Mouse (Mus musculus) lung, embryonic 15.5 days (tissue): ENCODE results near the gene Sptssb. TPM values are rescaled to one million over a fixed set of nuclear protein-coding genes. Genes with fewer than 3 reads are reported as not detected.

Source experiments
- ATAC-seq: fragments of 200-750 bp; cut with Nextera tagmentation; 2 replicates; pipeline ENCODE4 v1.8.0; 2017; ENCODE audit warnings: moderate number of reproducible peaks, borderline replicate concordance; ENCODE audit not compliant: low FRiP score, low TSS enrichment; ENCODE audit errors: extremely low read depth
- H3K27ac ChIP-seq: fragments of 300-500 bp; sonication (generic); 2 replicates; pipeline ENCODE4 v1.5.1; 2015; ENCODE audit warnings: moderate library complexity, mild to moderate bottlenecking, inconsistent platforms
- H3K27me3 ChIP-seq: fragments of 300-500 bp; sonication (generic); 2 replicates; pipeline ENCODE4 v1.6.1; 2015; ENCODE audit warnings: inconsistent platforms
- H3K36me3 ChIP-seq: fragments of 300-500 bp; sonication (generic); 2 replicates; pipeline ENCODE4 v1.6.1; 2015; ENCODE audit warnings: inconsistent platforms
- H3K4me1 ChIP-seq: fragments of 300-500 bp; sonication (generic); 2 replicates; pipeline ENCODE4 v1.6.1; 2015; ENCODE audit warnings: inconsistent platforms
- H3K4me2 ChIP-seq: fragments of 300-500 bp; sonication (generic); 2 replicates; pipeline ENCODE4 v1.6.1; 2015; ENCODE audit warnings: inconsistent platforms, mild to moderate bottlenecking, moderate library complexity
- H3K4me3 ChIP-seq: fragments of 300-500 bp; sonication (generic); 2 replicates; pipeline ENCODE4 v1.5.1; 2015; ENCODE audit warnings: mild to moderate bottlenecking, inconsistent platforms
- H3K9ac ChIP-seq: fragments of 300-500 bp; sonication (generic); 2 replicates; pipeline ENCODE4 v1.6.1; 2015; ENCODE audit warnings: inconsistent platforms
- H3K9me3 ChIP-seq: fragments of 300-500 bp; sonication (generic); 2 replicates; pipeline ENCODE4 v1.6.1; 2016; ENCODE audit warnings: inconsistent platforms
- WGBS: fragments of 180-500 bp; shearing (Covaris S2); methylation state at CpG from one replicate; pipeline ENCODE4 v1.1.7; 2015; 5-methylcytosine and 5-hydroxymethylcytosine counted together
- polyA plus RNA-seq: library from polyadenylated mRNA; unstranded; fragments of >200 nt; fragmentation: Nextera tagmentation; extraction: Ambion mirVana; gene quantifications from 2 replicates; pipeline ENCODE4 v1.2.1, GENCODE M21; 2015

Sptssb gene
- polyA plus RNA-seq, 1 experiment from 2014 or later: 7.9 TPM

DNA sequence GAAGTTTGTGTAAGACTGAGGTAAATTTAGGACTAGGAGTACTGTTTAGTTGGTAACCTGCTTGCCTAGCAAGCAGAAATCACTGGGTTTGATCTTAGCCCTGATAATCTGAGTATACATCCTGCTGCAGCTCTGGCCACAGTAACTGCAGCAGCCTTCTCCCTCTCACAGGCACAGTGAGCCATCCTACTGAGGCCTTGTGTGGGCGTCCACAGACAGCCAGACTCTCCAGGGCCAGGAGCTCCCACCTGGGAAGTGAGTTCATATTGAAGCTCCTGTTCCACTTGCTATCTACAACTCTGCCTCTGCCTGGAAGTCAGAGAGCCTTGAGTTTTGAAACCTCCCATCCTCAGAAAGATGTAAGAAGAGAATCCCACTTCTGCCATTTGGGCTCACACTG is 24.0 kb upstream of the Sptssb start:
- 77% methylated on average over 1 of the region's 1 CpGs for WGBS
- H3K36me3 ChIP-seq: no peaks in the 10 kb centered on the region
- no peak overlapping the region for H3K4me3 ChIP-seq
- no peak for ATAC-seq
- H3K27me3 ChIP-seq: no peaks in the 10 kb centered on the region
- no peaks in the 10 kb centered on the region for H3K4me1 ChIP-seq
- no peaks in the 10 kb centered on the region for H3K9me3 ChIP-seq
- H3K4me2 ChIP-seq: no peak overlapping the region
- no peak overlapping the region for H3K27ac ChIP-seq
- no peak overlapping the region for H3K9ac ChIP-seq

DNA sequence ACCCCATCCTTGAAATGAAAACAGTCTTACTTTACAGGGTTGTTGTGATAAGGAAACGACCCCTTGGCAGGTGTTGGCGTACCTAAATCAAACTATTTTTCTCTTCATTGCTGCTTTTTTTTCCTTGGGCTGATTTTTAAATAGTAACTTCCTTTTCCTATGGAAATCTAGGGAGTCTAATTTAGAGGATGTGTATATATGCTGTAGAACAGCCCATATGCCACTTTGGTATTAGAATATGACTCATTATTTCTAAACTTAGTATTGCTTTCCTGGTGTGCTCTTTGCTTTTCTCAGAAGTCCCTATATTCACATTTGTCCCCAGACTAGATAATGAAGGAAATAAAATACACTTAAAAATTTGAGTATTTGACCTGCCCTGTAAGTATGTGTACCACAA is 17.8 kb upstream of the Sptssb start:
- no peak overlapping the region for H3K9ac ChIP-seq
- H3K4me1 ChIP-seq: no peaks in the 10 kb centered on the region
- 62% methylated on average over 2 of the region's 2 CpGs for WGBS
- ATAC-seq: no peak
- no peaks in the 10 kb centered on the region for H3K27me3 ChIP-seq
- H3K4me2 ChIP-seq: no peak overlapping the region
- no peaks in the 10 kb centered on the region for H3K9me3 ChIP-seq
- H3K36me3 ChIP-seq: no peaks in the 10 kb centered on the region
- no peak overlapping the region for H3K27ac ChIP-seq
- H3K4me3 ChIP-seq: no peak overlapping the region

DNA sequence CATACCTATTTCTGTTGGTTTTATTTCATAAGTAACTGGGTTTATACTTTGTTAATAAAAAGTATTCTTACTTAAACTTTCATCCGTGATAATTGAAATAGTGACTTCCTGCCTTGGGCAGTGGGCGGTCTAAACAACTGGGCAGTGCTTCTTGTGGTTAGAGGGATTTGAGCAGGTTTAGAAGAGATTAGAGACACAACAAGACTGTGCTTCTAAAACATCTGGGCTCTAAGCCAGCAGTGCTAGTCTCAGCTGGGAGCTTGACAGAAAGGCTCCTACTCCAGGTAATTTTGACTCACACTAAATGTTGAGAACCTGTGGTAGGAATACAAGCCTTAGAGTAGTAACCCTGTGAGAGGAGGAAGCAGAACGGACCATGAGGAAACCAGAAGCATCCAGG is 15.0 kb upstream of the Sptssb start:
- ATAC-seq: no peak
- no peak overlapping the region for H3K9ac ChIP-seq
- no peak overlapping the region for H3K4me3 ChIP-seq
- no peaks in the 10 kb centered on the region for H3K9me3 ChIP-seq
- no peak overlapping the region for H3K4me2 ChIP-seq
- no peaks in the 10 kb centered on the region for H3K36me3 ChIP-seq
- H3K27ac ChIP-seq: no peak overlapping the region
- H3K4me1 ChIP-seq: no peaks in the 10 kb centered on the region
- 65% methylated on average over 3 of the region's 3 CpGs for WGBS
- no peaks in the 10 kb centered on the region for H3K27me3 ChIP-seq

DNA sequence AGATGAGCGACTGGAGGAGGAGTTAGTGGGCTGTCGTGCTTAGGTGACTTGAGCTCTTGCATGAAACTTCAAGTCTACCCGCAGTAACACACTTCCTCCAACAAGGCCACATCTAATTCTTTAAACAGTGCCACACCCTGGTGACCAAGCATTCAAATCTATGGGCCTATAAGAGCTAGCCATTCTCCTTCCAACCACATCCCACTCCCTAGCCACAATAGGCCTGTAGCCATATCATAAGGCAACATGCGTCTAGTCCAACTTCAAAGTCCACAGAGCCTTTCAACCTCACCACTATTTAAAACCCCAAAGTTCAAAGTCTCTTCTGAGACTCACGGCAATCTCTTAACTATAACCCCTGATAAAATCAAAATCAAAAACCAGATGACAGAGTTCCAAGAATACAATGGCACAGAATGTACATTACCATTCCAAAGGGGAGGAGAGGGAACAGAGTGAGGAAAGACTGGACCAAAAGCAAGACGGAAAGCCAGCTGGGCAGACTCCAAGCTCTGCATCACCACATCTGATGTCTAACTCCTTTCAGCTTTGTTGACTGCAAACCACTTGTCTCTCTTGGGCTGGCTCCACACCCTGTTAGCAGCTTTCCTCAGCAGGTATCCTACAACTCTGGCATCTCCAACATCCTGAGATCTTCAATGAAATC is 13.1 kb upstream of the Sptssb start:
- WGBS: 78% methylated on average over 6 of the region's 6 CpGs
- no peak overlapping the region for H3K27ac ChIP-seq
- no peak overlapping the region for H3K4me3 ChIP-seq
- H3K27me3 ChIP-seq: no peaks in the 10 kb centered on the region
- no peak overlapping the region for H3K4me2 ChIP-seq
- H3K4me1 ChIP-seq: no peaks in the 10 kb centered on the region
- H3K36me3 ChIP-seq: no peaks in the 10 kb centered on the region
- H3K9ac ChIP-seq: no peak overlapping the region
- H3K9me3 ChIP-seq: no peaks in the 10 kb centered on the region
- ATAC-seq: no peak

- Histone ChIP-seq H3K27ac (no peak overlapping the region), H3K4me2 (no peak overlapping the region), H3K9me3 (no peaks in the 10 kb centered on the region), H3K27me3 (no peaks in the 10 kb centered on the region), H3K9ac (no peak overlapping the region), H3K36me3 (no peaks in the 10 kb centered on the region), H3K4me3 (no peak overlapping the region), H3K4me1 (no peaks in the 10 kb centered on the region)
- 84% methylated on average over 14 of the region's 14 CpGs for WGBS
- no peak for ATAC-seq
Measured at GRCm38 (mm10) chr3:69871174-69871573, 11.4 kb upstream of the Sptssb start.

GRCm38 (mm10) chr3:69869702-69870101 is 10.0 kb upstream of the Sptssb start:
- Histone ChIP-seq H3K36me3 (no peaks in the 10 kb centered on the region), H3K4me3 (no peak overlapping the region), H3K4me2 (no peak overlapping the region), H3K27me3 (no peaks in the 10 kb centered on the region), H3K9me3 (no peaks in the 10 kb centered on the region), H3K27ac (no peak overlapping the region), H3K9ac (no peak overlapping the region), H3K4me1 (no peaks in the 10 kb centered on the region)
- ATAC-seq: no peak
- WGBS: 60% methylated on average over 8 of the region's 8 CpGs

DNA sequence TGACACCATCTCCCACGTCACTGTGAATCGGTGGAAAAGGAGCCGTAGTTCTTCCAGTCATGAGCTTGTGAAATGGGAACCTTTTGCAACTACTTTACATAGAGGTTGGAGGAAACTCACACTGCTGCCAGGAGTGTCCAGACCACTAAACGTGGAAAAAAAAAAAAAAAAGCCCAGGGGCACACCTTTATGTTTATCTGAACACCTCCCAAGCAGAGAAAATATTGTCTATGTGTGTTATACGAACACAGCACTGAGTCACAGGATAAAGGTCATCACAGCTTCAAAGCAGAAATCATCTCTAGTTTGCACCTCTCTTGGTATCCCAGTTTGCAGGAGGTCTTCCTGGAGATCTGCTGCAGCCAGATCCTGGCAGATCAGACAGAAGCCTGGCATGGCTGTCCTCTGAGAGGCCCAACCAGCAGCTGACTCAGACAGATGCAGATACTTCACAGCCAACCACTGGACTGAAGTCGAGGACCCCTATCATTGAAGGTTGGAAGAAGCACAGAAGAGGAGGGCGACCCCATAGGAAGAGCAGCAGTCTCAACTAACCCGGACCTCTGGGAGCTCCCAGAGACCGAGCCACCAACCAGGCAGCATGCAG is 2.2 kb upstream of the Sptssb start:
- peaks cover 25% of the 10 kb centered on the region for H3K4me1 ChIP-seq
- peak overlapping the region; percentile 86 for H3K4me2 ChIP-seq
- no peaks in the 10 kb centered on the region for H3K27me3 ChIP-seq
- H3K27ac ChIP-seq: no peak overlapping the region
- H3K9me3 ChIP-seq: no peaks in the 10 kb centered on the region
- H3K4me3 ChIP-seq: peak overlapping the region; percentile 45
- no peak for ATAC-seq
- H3K36me3 ChIP-seq: no peaks in the 10 kb centered on the region
- WGBS: 39% methylated on average over 9 of the region's 9 CpGs
- 0 out of 2 replicates have a peak overlapping the region, but pooled peaks have one; percentile 32 for H3K9ac ChIP-seq

GRCm38 (mm10) chr3:69860589-69861521 is 1.1 kb upstream of the Sptssb start:
- Histone ChIP-seq H3K4me2 (peak overlapping the region; percentile 86), H3K9ac (peak overlapping the region; percentile 32), H3K4me1 (peaks cover 25% of the 10 kb centered on the region), H3K27ac (peak overlapping the region; percentile 64), H3K36me3 (no peaks in the 10 kb centered on the region), H3K4me3 (peak overlapping the region; percentile 45), H3K27me3 (no peaks in the 10 kb centered on the region), H3K9me3 (no peaks in the 10 kb centered on the region)
- peak; percentile 72 for ATAC-seq
- under 1% methylated on average over 40 of the region's 40 CpGs for WGBS

GRCm38 (mm10) chr3:69839485-69839884 is 20.3 kb downstream of the Sptssb start:
- Histone ChIP-seq H3K4me1 (no peaks in the 10 kb centered on the region), H3K9me3 (no peaks in the 10 kb centered on the region), H3K36me3 (no peaks in the 10 kb centered on the region), H3K9ac (no peak overlapping the region), H3K4me2 (no peak overlapping the region), H3K27me3 (no peaks in the 10 kb centered on the region), H3K27ac (no peak overlapping the region), H3K4me3 (no peak overlapping the region)
- 80% methylated on average over 6 of the region's 6 CpGs for WGBS
- ATAC-seq: no peak

GRCm38 (mm10) chr3:69829532-69829931 is 30.2 kb downstream of the Sptssb start:
- H3K9ac ChIP-seq: no peak overlapping the region
- H3K27me3 ChIP-seq: no peaks in the 10 kb centered on the region
- no peak overlapping the region for H3K4me3 ChIP-seq
- ATAC-seq: no peak
- no peak overlapping the region for H3K4me2 ChIP-seq
- WGBS: 86% methylated on average over 8 of the region's 8 CpGs
- no peaks in the 10 kb centered on the region for H3K4me1 ChIP-seq
- no peak overlapping the region for H3K27ac ChIP-seq
- H3K9me3 ChIP-seq: no peaks in the 10 kb centered on the region
- H3K36me3 ChIP-seq: no peaks in the 10 kb centered on the region

DNA sequence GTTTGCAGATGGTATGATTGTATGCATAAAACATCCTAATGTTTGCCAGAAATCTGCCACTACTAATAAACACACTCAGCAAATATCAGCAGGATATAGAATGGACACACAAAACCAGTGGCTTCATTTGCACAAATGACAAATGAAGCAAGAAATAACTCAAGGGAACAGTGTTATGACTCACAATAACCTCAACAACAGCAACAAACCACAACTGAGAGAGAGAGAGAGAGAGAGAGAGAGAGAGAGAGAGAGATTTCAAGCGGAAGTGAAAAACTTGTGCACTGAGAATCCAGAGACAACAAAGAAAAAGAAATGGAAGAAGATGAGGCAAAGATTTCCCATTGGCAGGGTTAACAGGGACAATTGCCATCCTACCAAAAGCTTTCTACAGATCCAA is 35.2 kb downstream of the Sptssb start:
- H3K27me3 ChIP-seq: no peaks in the 10 kb centered on the region
- H3K9me3 ChIP-seq: no peaks in the 10 kb centered on the region
- WGBS: 86% methylated on average over 1 of the region's 1 CpGs
- no peak overlapping the region for H3K4me3 ChIP-seq
- no peak overlapping the region for H3K9ac ChIP-seq
- no peak overlapping the region for H3K4me2 ChIP-seq
- H3K36me3 ChIP-seq: no peaks in the 10 kb centered on the region
- ATAC-seq: no peak
- no peaks in the 10 kb centered on the region for H3K4me1 ChIP-seq
- H3K27ac ChIP-seq: no peak overlapping the region

DNA sequence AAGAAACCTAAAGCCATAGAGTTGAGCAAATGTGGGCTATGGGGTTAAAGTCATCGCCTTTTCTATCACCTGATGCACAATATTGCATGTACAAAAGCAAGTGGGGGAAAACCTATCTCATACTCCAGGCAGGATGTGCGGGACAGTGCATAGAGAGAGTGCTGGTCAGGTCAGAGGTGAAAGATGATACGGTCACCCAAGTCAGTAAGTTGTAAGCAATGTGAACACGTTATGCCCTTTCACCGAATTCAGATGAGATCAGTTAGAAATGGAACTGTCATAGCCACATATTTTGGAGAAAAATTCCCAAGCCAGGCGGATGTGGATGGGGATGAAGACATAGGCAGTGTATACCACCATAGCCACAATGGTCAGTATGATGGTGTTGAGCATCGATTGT is 39.1 kb downstream of the Sptssb start:
- no peak overlapping the region for H3K9ac ChIP-seq
- no peaks in the 10 kb centered on the region for H3K27me3 ChIP-seq
- no peaks in the 10 kb centered on the region for H3K4me1 ChIP-seq
- H3K27ac ChIP-seq: no peak overlapping the region
- no peaks in the 10 kb centered on the region for H3K9me3 ChIP-seq
- H3K4me2 ChIP-seq: no peak overlapping the region
- no peak overlapping the region for H3K4me3 ChIP-seq
- no peak for ATAC-seq
- no peaks in the 10 kb centered on the region for H3K36me3 ChIP-seq
- WGBS: 79% methylated on average over 7 of the region's 7 CpGs
